Mouse (Mus musculus) heart, postnatal 0 days (tissue): ENCODE data around the gene Prdm8. TPM values are rescaled to one million over a fixed set of nuclear protein-coding genes. Genes with fewer than 3 reads are reported as not detected.

ENCODE experiments used
- ATAC-seq: fragments of 200-750 bp; cut with Nextera tagmentation; 2 replicates; pipeline ENCODE4 v1.8.0; 2017; ENCODE audit warnings: low read depth, moderate number of reproducible peaks, moderate library complexity; ENCODE audit not compliant: insufficient read depth
- DNase-seq: peaks from one replicate; pipeline ENCODE4 v3.0.0-alpha.2; 2016; ENCODE audit warnings: low spot score
- H3K27ac ChIP-seq: fragments of 300-500 bp; sonication (generic); 2 replicates; pipeline ENCODE4 v1.5.1; 2014; ENCODE audit warnings: low read depth, mild to moderate bottlenecking
- H3K27me3 ChIP-seq: fragments of 300-500 bp; sonication (generic); 2 replicates; pipeline ENCODE4 v1.6.1; 2014; ENCODE audit warnings: low read length, mixed read lengths; ENCODE audit not compliant: control insufficient read depth, insufficient read depth
- H3K36me3 ChIP-seq: fragments of 300-500 bp; sonication (generic); replicated peaks from 2 replicates; pipeline ENCODE4 v1.6.1; 2014; ENCODE audit warnings: low read length, mixed read lengths; ENCODE audit not compliant: control insufficient read depth, insufficient read depth
- H3K4me1 ChIP-seq: fragments of 300-500 bp; sonication (generic); 2 replicates; pipeline ENCODE4 v1.6.1; 2014; ENCODE audit warnings: antibody characterized with exemption; ENCODE audit not compliant: control insufficient read depth, insufficient read depth
- H3K4me2 ChIP-seq: fragments of 300-500 bp; sonication (generic); 2 replicates; pipeline ENCODE4 v1.6.1; 2014; ENCODE audit warnings: low read depth, mild to moderate bottlenecking, low read length, moderate library complexity
- H3K4me3 ChIP-seq: fragments of 300-500 bp; sonication (generic); 2 replicates; pipeline ENCODE4 v1.5.1; 2014; ENCODE audit warnings: low read depth, low read length
- H3K9ac ChIP-seq: fragments of 300-500 bp; sonication (generic); replicated peaks from 2 replicates; pipeline ENCODE4 v1.6.1; 2014; ENCODE audit warnings: low read depth, low read length, mixed read lengths
- H3K9me3 ChIP-seq: fragments of 300-500 bp; sonication (generic); replicated peaks from 2 replicates; pipeline ENCODE4 v1.6.1; 2016; ENCODE audit warnings: low read length; ENCODE audit not compliant: control insufficient read depth
- CTCF ChIP-seq: IDR thresholded peaks from 2 replicates; pipeline ENCODE4 v1.5.1; 2016; ENCODE audit warnings: antibody characterized with exemption, control low read depth, low read depth
- EP300 ChIP-seq: IDR thresholded peaks from 2 replicates; pipeline ENCODE4 v1.6.1; 2016; ENCODE audit warnings: antibody characterized with exemption, low read depth
- WGBS: fragments of 180-500 bp; shearing (Covaris S2); extraction: QIAGEN DNeasy Blood & Tissue Kit; methylation state at CpG from one replicate; pipeline ENCODE4 v1.1.7; 2014; 5-methylcytosine and 5-hydroxymethylcytosine counted together
- polyA plus RNA-seq: library from polyadenylated mRNA; unstranded; fragments of >200 nt; fragmentation: Nextera tagmentation; extraction: Ambion mirVana; gene quantifications from 2 replicates; pipeline ENCODE4 v1.2.1, GENCODE M21; 2015
- total RNA-seq: library from RNA; depleted of rRNA; stranded (reverse); fragments of >200 nt; gene quantifications from 2 replicates; pipeline ENCODE4 v1.2.3, GENCODE M21; 2014; ENCODE audit warnings: low replicate concordance; rRNA removed

The Prdm8 gene
- total and polyA plus RNA-seq, 2 experiments from 2014 or later: not detected

GRCm38 (mm10) chr5:98226710-98227109, 59.7 kb downstream of the Prdm8 start:
- WGBS: 58% methylated on average over 2 of the region's 2 CpGs
- no peak for DNase-seq

DNA sequence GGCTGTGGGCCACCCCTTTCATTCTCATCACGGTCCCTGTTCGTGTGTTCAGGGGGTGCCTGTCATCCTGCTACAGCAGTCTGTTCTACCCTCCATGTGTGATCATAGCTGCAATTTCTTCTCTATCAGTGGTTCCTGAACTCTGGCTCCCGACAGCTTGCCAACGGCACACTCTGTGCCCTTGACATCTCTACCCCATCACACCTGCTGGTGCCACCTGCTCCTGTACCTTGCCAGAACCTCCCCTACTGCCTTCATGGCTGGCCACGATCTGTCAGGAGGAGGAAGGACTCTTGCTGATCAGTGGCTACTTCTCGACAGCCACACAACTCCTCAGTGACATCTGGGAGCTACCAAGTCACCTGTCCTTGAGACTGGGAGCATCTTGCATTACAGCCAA, 62.5 kb downstream of the Prdm8 start:
- DNase-seq (no peak), ATAC-seq (no peak)
- H3K27ac ChIP-seq: no peak overlapping the region
- no peak overlapping the region for H3K4me3 ChIP-seq
- TF ChIP-seq CTCF: no peak
- no peak for TF ChIP-seq EP300
- no peaks in the 10 kb centered on the region for H3K9me3 ChIP-seq
- H3K4me2 ChIP-seq: no peak overlapping the region
- no peaks in the 10 kb centered on the region for H3K27me3 ChIP-seq
- WGBS: 61% methylated on average over 6 of the region's 6 CpGs
- H3K9ac ChIP-seq: no peak overlapping the region
- H3K4me1 ChIP-seq: no peaks in the 10 kb centered on the region
- H3K36me3 ChIP-seq: no peaks in the 10 kb centered on the region

More at GRCm38 (mm10) chr5:98226710-98227109, 59.7 kb downstream of the Prdm8 start:
- H3K27me3 ChIP-seq: no peaks in the 10 kb centered on the region
- H3K27ac ChIP-seq: no peak overlapping the region
- no peak overlapping the region for H3K4me2 ChIP-seq
- no peak overlapping the region for H3K9ac ChIP-seq
- no peak overlapping the region for H3K4me3 ChIP-seq
- no peaks in the 10 kb centered on the region for H3K4me1 ChIP-seq
- no peak for ATAC-seq
- TF ChIP-seq CTCF: no peak
- no peak for TF ChIP-seq EP300
- H3K36me3 ChIP-seq: no peaks in the 10 kb centered on the region
- H3K9me3 ChIP-seq: no peaks in the 10 kb centered on the region

DNA sequence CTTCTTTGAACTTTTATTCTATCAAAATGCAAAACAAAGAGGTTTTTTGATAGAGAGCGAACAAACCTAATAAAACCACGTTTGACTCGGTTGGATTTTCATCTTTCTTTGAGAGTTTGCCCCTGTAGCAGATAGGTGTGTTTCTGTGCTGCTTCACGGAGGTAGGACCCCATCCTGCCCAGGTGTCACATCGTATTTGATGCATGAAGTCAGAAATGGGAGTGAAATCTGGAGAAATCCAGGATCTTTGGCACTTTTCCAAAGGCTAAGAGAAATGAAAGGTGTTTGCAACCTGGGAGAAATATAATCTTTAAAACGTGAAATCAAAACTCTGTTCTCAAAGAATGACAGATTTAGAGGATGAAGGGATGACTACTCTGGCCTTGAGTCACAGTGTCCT, 71.5 kb downstream of the Prdm8 start:
- ATAC-seq (no peak), DNase-seq (no peak)
- H3K36me3 ChIP-seq: no peaks in the 10 kb centered on the region
- H3K9ac ChIP-seq: no peak overlapping the region
- H3K4me3 ChIP-seq: no peak overlapping the region
- H3K4me1 ChIP-seq: no peaks in the 10 kb centered on the region
- no peaks in the 10 kb centered on the region for H3K27me3 ChIP-seq
- H3K9me3 ChIP-seq: no peaks in the 10 kb centered on the region
- TF ChIP-seq CTCF: no peak
- TF ChIP-seq EP300: no peak
- no peak overlapping the region for H3K4me2 ChIP-seq
- H3K27ac ChIP-seq: no peak overlapping the region
- WGBS: 75% methylated on average over 6 of the region's 6 CpGs

Other genes starting within 250 kb of the Prdm8 start
- 66.2 and 78.7 TPM in 2 replicates for gene Antxr2, start 136.2 kb upstream of the Prdm8 start, total RNA-seq
- gene Antxr2, start 136.2 kb upstream of the Prdm8 start, polyA plus RNA-seq: 48.6 and 49.9 TPM in 2 replicates
- not detected in 2 replicates for gene Fgf5, start 87.0 kb downstream of the Prdm8 start, total RNA-seq
- 0.16 TPM in 1 of 2 replicates, not detected in the other for gene Fgf5, start 87.0 kb downstream of the Prdm8 start, polyA plus RNA-seq
- gene Cfap299, start 162.1 kb downstream of the Prdm8 start, total RNA-seq: 0.50 TPM in 1 of 2 replicates, not detected in the other
- 0.20 and 0.38 TPM in 2 replicates for gene Cfap299, start 162.1 kb downstream of the Prdm8 start, polyA plus RNA-seq